Mouse (Mus musculus) kidney, embryonic 16.5 days (tissue): Measurements from ENCODE around the gene Nutf2. TPM values are rescaled to one million over a fixed set of nuclear protein-coding genes. Genes with fewer than 3 reads are reported as not detected.

Experiments used
- ATAC-seq: fragments of 200-750 bp; cut with Nextera tagmentation; 2 replicates; pipeline ENCODE4 v1.8.0; 2017; ENCODE audit warnings: moderate TSS enrichment; ENCODE audit not compliant: low FRiP score, low TSS enrichment
- H3K27ac ChIP-seq: fragments of 300-500 bp; sonication (generic); 2 replicates; pipeline ENCODE4 v1.5.1; 2014; ENCODE audit warnings: low read length
- H3K27me3 ChIP-seq: fragments of 300-500 bp; sonication (generic); 2 replicates; pipeline ENCODE4 v1.6.1; 2014; ENCODE audit warnings: low read length, control low read depth, mixed read lengths; ENCODE audit not compliant: insufficient read depth
- H3K36me3 ChIP-seq: fragments of 300-500 bp; sonication (generic); 2 replicates; pipeline ENCODE4 v1.6.1; 2014; ENCODE audit warnings: low read length, control low read depth, mixed read lengths; ENCODE audit not compliant: insufficient read depth
- H3K4me1 ChIP-seq: fragments of 300-500 bp; sonication (generic); 2 replicates; pipeline ENCODE4 v1.6.1; 2014; ENCODE audit warnings: low read length, control low read depth, mixed read lengths; ENCODE audit not compliant: insufficient read depth
- H3K4me2 ChIP-seq: fragments of 300-500 bp; sonication (generic); replicated peaks from 2 replicates; pipeline ENCODE4 v1.6.1; 2014; ENCODE audit warnings: low read depth, low read length
- H3K4me3 ChIP-seq: fragments of 300-500 bp; sonication (generic); 2 replicates; pipeline ENCODE4 v1.5.1; 2014; ENCODE audit warnings: mild to moderate bottlenecking, low read length
- H3K9ac ChIP-seq: fragments of 300-500 bp; sonication (generic); replicated peaks from 2 replicates; pipeline ENCODE4 v1.6.1; 2014; ENCODE audit warnings: low read length
- H3K9me3 ChIP-seq: fragments of 300-500 bp; sonication (generic); 2 replicates; pipeline ENCODE4 v1.6.1; 2016; ENCODE audit warnings: low read length, control low read depth
- WGBS: fragments of 180-500 bp; shearing (Covaris S2); extraction: QIAGEN DNeasy Blood & Tissue Kit; methylation state at CpG from one replicate; pipeline ENCODE4 v1.1.7; 2014; 5-methylcytosine and 5-hydroxymethylcytosine counted together
- polyA plus RNA-seq: library from polyadenylated mRNA; unstranded; fragments of >200 nt; fragmentation: Nextera tagmentation; extraction: Ambion mirVana; gene quantifications from 2 replicates; pipeline ENCODE4 v1.2.1, GENCODE M21; 2015

The Nutf2 gene
- polyA plus RNA-seq, 1 experiment from 2014 or later = 242 TPM

DNA sequence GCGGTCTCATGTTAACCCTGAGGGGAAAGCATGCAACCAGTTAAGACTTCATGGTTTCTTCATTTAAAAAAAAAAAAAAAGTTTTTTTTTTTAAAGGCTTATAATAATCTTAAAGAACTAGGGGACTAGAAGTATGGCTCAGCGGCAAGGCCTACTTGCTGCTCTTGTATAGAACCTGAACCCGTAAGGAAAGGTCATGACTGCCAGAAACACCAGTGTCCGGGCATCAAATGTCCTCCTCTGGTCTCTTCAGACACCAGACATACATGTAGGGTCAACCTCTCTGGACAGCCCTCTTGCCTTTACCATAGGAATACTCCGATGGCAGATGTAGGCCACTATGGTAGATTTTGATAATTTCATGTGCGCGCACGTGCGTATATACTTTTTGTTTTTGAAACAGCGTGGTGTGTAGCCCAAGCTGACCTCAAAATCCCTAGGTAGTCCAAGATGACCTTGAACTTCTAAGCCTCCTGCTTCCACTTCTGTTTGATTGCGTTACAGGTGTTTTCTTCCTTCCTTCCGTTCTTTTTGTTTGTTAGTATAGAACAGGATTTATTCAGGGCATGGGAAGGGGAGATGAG is 8.1 kb upstream of the Nutf2 start:
- Histone ChIP-seq H3K27me3 (no peaks in the 10 kb centered on the region), H3K4me1 (peaks cover 24% of the 10 kb centered on the region), H3K36me3 (peaks cover 19% of the 10 kb centered on the region), H3K9me3 (no peaks in the 10 kb centered on the region), H3K27ac (no peak overlapping the region), H3K4me3 (peak overlapping the region; percentile 89), H3K9ac (no peak overlapping the region), H3K4me2 (no peak overlapping the region)
- no peak for ATAC-seq
- WGBS = 82% methylated on average over 12 of the region's 12 CpGs

DNA sequence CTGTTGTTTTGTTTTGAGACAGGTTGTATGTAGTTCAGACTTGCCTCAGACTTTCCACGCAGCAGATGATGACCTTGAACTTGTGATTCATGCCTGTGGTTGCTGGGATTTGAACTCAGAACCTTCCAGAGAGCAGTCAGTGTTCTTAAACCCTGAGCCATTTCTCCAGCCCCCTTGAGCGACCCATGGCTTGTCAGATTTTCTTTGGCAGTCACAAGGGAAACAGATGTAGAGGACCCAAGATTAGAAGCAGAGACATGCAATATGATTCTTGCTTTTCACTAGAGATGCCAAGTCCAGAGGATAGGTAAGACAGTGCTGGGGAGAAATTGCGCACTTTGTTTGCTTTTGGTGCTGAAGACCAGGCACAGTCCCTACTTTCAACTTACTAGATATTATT is 7.2 kb upstream of the Nutf2 start, which contains the start of gene Cenpt:
Cenpt (minus strand) TSS at position 101 of the 400 bp plus-strand sequence.
- Histone ChIP-seq H3K9me3 (no peaks in the 10 kb centered on the region), H3K36me3 (peaks cover 16% of the 10 kb centered on the region), H3K27me3 (no peaks in the 10 kb centered on the region), H3K9ac (no peak within 1 kb of the TSS), H3K4me3 (no peak within 1 kb of the TSS), H3K27ac (no peak within 1 kb of the TSS), H3K4me2 (no peak within 1 kb of the TSS), H3K4me1 (peaks cover 32% of the 10 kb centered on the region)
- WGBS = 89% methylated on average over 3 of the region's 3 CpGs
- ATAC-seq = no peak

DNA sequence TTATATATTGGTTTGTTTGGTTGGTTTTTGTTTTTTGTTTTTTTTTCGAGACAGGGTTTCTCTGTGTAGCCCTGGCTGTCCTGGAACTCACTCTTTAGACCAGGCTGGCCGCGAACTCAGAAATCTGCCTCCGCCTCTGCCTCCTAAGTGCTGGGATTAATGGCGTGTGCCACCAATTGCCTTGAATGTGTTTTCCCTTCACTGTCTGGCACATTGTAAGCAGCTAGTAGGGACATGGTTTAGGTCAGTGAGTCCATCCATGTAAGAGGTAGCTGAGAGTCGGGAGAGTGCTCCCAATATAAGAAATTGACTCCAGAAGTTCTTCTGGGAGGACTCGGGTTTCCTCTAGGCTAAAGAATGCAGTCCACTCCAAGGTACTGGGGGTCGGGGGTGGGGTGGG is 6.1 kb upstream of the Nutf2 start:
- peak overlapping the region; percentile 38; the same call in 1 of the 2 replicates for H3K9ac ChIP-seq
- no peaks in the 10 kb centered on the region for H3K27me3 ChIP-seq
- peak overlapping the region; percentile 84 for H3K4me3 ChIP-seq
- ATAC-seq = no peak; the same call in 1 of the 2 replicates
- H3K27ac ChIP-seq = peak overlapping the region; percentile 58; the same call in 1 of the 2 replicates
- peaks cover 6% of the 10 kb centered on the region for H3K36me3 ChIP-seq
- peak overlapping the region; percentile 95 for H3K4me2 ChIP-seq
- WGBS = 23% methylated on average over 8 of the region's 8 CpGs
- peaks cover 32% of the 10 kb centered on the region for H3K4me1 ChIP-seq
- H3K9me3 ChIP-seq = no peaks in the 10 kb centered on the region

DNA sequence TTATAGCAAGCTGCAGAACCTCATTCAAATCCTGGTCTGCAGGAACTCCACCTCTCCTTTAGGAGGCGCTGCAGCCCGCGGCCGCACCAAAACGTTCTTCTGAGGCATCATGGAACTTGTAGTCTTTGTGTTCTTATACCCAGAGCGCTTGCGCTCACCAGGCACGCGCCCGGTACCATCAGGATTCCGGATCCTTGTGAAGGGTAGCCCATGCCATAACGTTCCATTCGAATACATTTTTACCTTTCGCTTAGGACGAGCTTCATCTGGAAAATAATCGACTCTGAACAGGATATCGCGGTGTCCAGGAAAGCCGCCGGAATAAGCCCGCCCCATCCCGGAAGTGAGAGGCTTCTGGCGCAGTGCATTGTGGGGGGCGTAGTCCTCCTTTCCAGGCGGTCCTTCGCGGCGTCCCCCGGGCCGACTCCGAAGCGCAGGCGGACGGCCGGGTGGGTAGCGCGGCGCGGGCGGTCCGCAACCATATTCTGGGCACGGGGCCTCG is 5.6 kb upstream of the Nutf2 start, which contains the start of gene Thap11:
Thap11 (plus strand) TSS at position 418 of the 502 bp plus-strand sequence.
- Histone ChIP-seq H3K27me3 (no peaks in the 10 kb centered on the region), H3K4me1 (peaks cover 36% of the 10 kb centered on the region), H3K4me2 (peak within 1 kb of the TSS; percentile 95), H3K9me3 (no peaks in the 10 kb centered on the region), H3K9ac (peak within 1 kb of the TSS; percentile 81), H3K4me3 (peak within 1 kb of the TSS; percentile 84), H3K27ac (peak within 1 kb of the TSS; percentile 87), H3K36me3 (peaks cover 2% of the 10 kb centered on the region; the same call in 1 of the 2 replicates)
- peak; percentile 91 for ATAC-seq
- under 1% methylated on average over 43 of the region's 43 CpGs for WGBS

DNA sequence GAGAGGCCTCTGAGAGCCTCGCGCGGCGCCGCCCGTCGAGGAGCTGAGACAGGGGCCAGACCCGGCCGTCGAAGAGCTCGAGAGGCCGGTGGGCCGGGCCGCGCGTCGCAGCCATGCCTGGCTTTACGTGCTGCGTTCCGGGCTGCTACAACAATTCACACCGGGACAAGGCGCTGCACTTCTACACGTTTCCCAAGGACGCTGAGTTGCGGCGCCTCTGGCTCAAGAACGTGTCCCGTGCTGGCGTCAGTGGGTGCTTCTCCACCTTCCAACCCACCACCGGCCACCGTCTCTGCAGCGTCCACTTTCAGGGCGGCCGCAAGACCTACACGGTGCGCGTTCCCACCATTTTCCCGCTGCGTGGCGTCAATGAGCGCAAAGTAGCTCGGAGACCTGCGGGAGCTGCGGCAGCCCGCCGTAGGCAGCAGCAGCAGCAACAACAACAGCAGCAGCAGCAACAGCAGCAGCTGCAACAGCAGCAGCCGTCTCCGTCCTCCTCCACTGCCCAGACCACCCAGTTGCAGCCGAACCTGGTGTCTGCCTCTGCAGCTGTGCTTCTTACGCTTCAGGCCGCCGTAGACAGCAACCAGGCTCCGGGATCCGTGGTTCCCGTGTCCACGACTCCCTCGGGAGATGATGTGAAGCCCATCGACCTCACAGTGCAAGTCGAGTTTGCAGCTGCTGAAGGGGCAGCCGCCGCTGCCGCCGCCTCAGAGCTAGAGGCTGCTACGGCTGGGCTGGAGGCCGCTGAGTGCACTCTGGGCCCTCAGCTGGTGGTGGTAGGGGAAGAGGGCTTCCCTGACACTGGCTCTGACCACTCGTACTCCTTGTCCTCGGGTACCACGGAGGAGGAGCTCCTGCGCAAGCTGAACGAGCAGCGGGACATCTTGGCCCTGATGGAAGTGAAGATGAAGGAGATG is 4.9 kb upstream of the Nutf2 start:
- Histone ChIP-seq H3K4me1 (peaks cover 37% of the 10 kb centered on the region), H3K36me3 (peaks cover 2% of the 10 kb centered on the region; the same call in 1 of the 2 replicates), H3K27ac (peak overlapping the region; percentile 87), H3K4me3 (peak overlapping the region; percentile 84), H3K27me3 (no peaks in the 10 kb centered on the region), H3K9me3 (no peaks in the 10 kb centered on the region), H3K9ac (peak overlapping the region; percentile 81), H3K4me2 (peak overlapping the region; percentile 95)
- under 1% methylated on average over 71 of the region's 71 CpGs for WGBS
- 0 out of 2 replicates have a peak, but pooled peaks have one; percentile 3 for ATAC-seq

DNA sequence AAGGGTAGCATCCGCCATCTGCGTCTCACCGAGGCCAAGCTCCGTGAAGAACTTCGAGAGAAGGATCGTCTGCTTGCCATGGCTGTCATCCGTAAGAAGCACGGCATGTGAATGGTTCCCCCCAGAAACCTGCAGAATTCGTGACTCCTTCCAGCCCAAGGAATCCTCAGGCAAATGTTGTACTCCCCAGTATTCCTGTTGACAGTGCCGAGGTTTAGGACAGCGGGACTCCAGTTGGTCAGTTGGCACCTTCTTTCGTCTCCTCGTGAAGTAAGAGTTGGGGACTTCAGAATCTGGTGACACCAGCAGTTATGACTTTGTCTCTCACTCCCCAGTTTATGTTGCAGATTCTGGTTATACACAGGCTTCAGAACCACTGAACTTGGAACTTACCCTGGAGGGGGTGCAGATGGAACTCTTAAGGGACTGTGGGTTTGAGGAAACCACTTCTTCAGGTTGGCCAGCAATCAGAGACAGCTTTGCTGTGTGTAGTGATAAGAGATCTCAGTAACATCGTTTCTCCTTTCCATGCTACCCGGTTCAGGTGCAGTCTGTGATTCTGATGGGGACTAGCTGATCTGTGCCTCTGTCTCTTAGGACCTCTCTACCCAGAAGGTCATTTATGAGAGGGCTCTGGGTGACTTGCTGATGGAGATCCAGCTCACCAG is 4.1 kb upstream of the Nutf2 start:
- H3K36me3 ChIP-seq = peaks cover 2% of the 10 kb centered on the region; the same call in 1 of the 2 replicates
- peak overlapping the region; percentile 95 for H3K4me2 ChIP-seq
- no peaks in the 10 kb centered on the region for H3K27me3 ChIP-seq
- H3K4me3 ChIP-seq = peak overlapping the region; percentile 84
- no peak for ATAC-seq
- H3K9ac ChIP-seq = peak overlapping the region; percentile 81
- H3K9me3 ChIP-seq = no peaks in the 10 kb centered on the region
- H3K27ac ChIP-seq = peak overlapping the region; percentile 87; the same call in 1 of the 2 replicates
- WGBS = 12% methylated on average over 15 of the region's 15 CpGs
- peaks cover 33% of the 10 kb centered on the region for H3K4me1 ChIP-seq

DNA sequence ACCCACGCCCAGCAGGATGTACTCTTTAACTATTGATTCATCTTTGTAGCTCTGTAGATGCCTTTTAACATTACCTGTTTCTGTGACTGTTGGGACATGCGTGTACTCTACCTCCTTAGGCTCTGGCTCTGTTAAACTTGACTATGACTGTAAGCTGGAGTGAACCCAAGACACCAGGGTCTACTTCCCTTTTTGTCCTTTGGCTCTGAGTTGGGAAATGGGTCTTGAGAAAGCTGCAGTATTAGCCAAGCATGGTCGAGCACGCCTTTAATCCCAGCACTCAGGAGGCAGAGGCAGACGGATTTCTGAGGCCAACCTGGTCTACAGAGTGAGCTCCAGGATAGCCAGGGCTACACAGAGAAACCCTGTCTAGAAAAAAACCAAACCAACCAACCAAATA is 1.9 kb upstream of the Nutf2 start:
- no peaks in the 10 kb centered on the region for H3K27me3 ChIP-seq
- ATAC-seq = no peak
- H3K4me2 ChIP-seq = no peak overlapping the region
- H3K4me3 ChIP-seq = no peak overlapping the region
- 86% methylated on average over 5 of the region's 5 CpGs for WGBS
- H3K9ac ChIP-seq = no peak overlapping the region
- H3K4me1 ChIP-seq = peaks cover 45% of the 10 kb centered on the region
- H3K9me3 ChIP-seq = no peaks in the 10 kb centered on the region
- peaks cover 2% of the 10 kb centered on the region; the same call in 1 of the 2 replicates for H3K36me3 ChIP-seq
- no peak overlapping the region for H3K27ac ChIP-seq

DNA sequence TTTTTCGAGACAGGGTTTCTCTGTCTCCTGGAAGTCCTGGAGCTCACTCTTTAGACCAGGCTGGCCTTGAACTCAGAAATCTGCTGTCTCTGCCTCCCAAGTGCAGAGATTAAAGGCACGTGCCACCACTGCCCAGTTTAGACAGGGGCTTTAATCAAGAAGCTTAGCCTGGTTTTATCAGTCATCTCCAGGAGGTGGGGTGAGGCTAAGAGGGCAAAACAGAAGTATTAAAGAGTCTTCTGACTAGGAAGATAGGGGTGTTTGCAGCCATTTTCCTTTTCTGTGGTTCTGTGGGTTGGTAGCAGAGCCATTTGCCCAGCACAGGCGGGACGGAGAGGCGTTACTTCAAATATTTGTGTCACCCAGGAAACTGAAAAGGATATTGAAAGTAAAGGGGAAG is 1.1 kb upstream of the Nutf2 start:
- 0 out of 2 replicates have a peak overlapping the region, but pooled peaks have one; percentile 7 for H3K9ac ChIP-seq

DNA sequence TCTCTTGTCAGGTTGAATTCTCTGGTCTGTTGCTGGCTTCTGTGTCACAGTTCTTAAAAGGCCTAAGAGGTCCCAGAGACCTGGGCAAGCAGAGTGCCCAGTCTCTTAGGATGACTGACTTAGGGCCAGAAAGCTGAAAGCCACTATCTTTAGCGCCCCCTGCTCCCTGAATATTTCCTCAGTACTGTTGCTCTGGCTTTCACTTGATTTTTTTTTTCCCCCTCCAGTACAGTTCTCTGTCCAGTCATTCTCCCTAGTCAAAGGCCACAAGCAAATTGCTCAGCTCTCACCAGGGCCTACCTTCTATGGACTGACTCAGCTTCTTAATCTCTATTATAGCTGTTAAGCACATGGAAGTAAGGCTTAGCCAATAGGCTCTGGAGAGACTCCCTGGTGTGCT is 1.6 kb downstream of the Nutf2 start:
- Histone ChIP-seq H3K36me3 (peaks cover 15% of the 10 kb centered on the region), H3K27me3 (no peaks in the 10 kb centered on the region), H3K9ac (peak overlapping the region; percentile 89), H3K4me1 (peaks cover 30% of the 10 kb centered on the region), H3K4me3 (peak overlapping the region; percentile 85), H3K9me3 (no peaks in the 10 kb centered on the region), H3K27ac (no peak overlapping the region), H3K4me2 (peak overlapping the region; percentile 69)
- no peak for ATAC-seq
- 5% methylated on average over 1 of the region's 1 CpGs for WGBS

More for the DNA sequence above, 1.1 kb upstream of the Nutf2 start:
- no peak for ATAC-seq
- no peak overlapping the region for H3K4me2 ChIP-seq
- peak overlapping the region; percentile 96 for H3K27ac ChIP-seq
- peaks cover 2% of the 10 kb centered on the region; the same call in 1 of the 2 replicates for H3K36me3 ChIP-seq
- peaks cover 43% of the 10 kb centered on the region for H3K4me1 ChIP-seq
- 63% methylated on average over 5 of the region's 5 CpGs for WGBS
- no peaks in the 10 kb centered on the region for H3K9me3 ChIP-seq
- no peaks in the 10 kb centered on the region for H3K27me3 ChIP-seq
- no peak overlapping the region for H3K4me3 ChIP-seq
